9 mouse cellular contexts compared by ENCODE assay signal in genomic region chr17:26439001-26439400, GRCm38 (mm10). TPM values are rescaled to one million over a fixed set of nuclear protein-coding genes. Genes with fewer than 3 reads are reported as not detected.
DNase-seq lines count a peak whose midpoint lies in the region; ATAC-seq and TF ChIP-seq lines count a peak whose summit lies in the region.
"Had no signal": no experiment of that assay in that cellular context is flagged by ENCODE, and none has a peak within 500 bp of the region (broad histone marks: within the 10 kb centered on the region; RNA-seq: fewer than 3 reads in every experiment).

No protein-coding gene starts in this region.

- in situ Hi-C loops in ES-E14 (cut with MboI; ENCODE audit: low sequenced_read_pairs in 2 of 2, unreplicated experiment in 2 of 2), result no loop called here

- 12% methylated on average over 52 of the region's 52 CpGs for WGBS in heart, embryonic 10.5 days
- 4% methylated on average over 39 of the region's 52 CpGs for WGBS in hindbrain, embryonic 11.5 days
- WGBS in midbrain, embryonic 10.5 days, result 17% methylated on average over 52 of the region's 52 CpGs

- ATAC-seq in hindbrain, embryonic 11.5 days (ENCODE audit: low FRiP score), result no peak

- peaks cover 13% of the 10 kb centered on the region for H3K4me1 ChIP-seq in heart, embryonic 10.5 days
- H3K4me1 ChIP-seq in ES-E14 (ENCODE audit: control insufficient read depth in 2 of 2, insufficient read depth in 2 of 2, low read length in 2 of 2, poor library complexity in 1 of 2), result peaks cover 0 to 2% of the 10 kb centered on the region in 2 experiments; a peak in 1 of 4 replicates
- H3K4me1 ChIP-seq in hindbrain, embryonic 11.5 days (replicated peaks; ENCODE audit: control insufficient read depth, insufficient read depth, low read length), result peaks cover 5% of the 10 kb centered on the region
- H3K4me1 ChIP-seq in midbrain, embryonic 10.5 days, result peaks cover 8% of the 10 kb centered on the region

- peak overlapping the region; percentile 78 for H3K27ac ChIP-seq in heart, embryonic 10.5 days
- no peak overlapping the region for H3K27ac ChIP-seq in ES-E14 (ENCODE audit: insufficient read depth, low read depth, low read length, poor library complexity, severe bottlenecking)
- H3K27ac ChIP-seq in hindbrain, embryonic 11.5 days (ENCODE audit: low read depth, low read length), result no peak overlapping the region
- peak overlapping the region; percentile 46; the same call in 1 of the 2 replicates for H3K27ac ChIP-seq in midbrain, embryonic 10.5 days (replicated peaks)

- H3K27me3 ChIP-seq in heart, embryonic 10.5 days (ENCODE audit: insufficient read depth, poor library complexity, severe bottlenecking), result peaks cover 61% of the 10 kb centered on the region
- peaks cover 26% of the 10 kb centered on the region for H3K27me3 ChIP-seq in hindbrain, embryonic 11.5 days (ENCODE audit: control insufficient read depth, insufficient read depth, low read length)
- peaks cover 67% of the 10 kb centered on the region for H3K27me3 ChIP-seq in midbrain, embryonic 10.5 days (ENCODE audit: low read depth, poor library complexity, severe bottlenecking)

- H3K4me3 ChIP-seq in heart, embryonic 10.5 days, result peak overlapping the region; percentile 60
- peak overlapping the region; percentile 56 to 74; a peak in 3 of 4 replicates for H3K4me3 ChIP-seq in ES-E14 (ENCODE audit: insufficient read depth in 1 of 2, low read depth in 1 of 2, low read length in 2 of 2, poor library complexity in 1 of 2, severe bottlenecking in 1 of 2)
- H3K4me3 ChIP-seq in hindbrain, embryonic 11.5 days (ENCODE audit: low read depth, low read length), result peak overlapping the region; percentile 36
- peak overlapping the region; percentile 53 for H3K4me3 ChIP-seq in midbrain, embryonic 10.5 days
- H3K4me3 ChIP-seq: myocyte had no signal

- no peak for DNase-seq in heart, embryonic 10.5 days (ENCODE audit: low spot score)
- DNase-seq in heart, adult 9 months (ENCODE audit: low spot score in 2 of 2), result no peak
- no peak for DNase-seq in ES-E14 (ENCODE audit: low read depth, low spot score)
- DNase-seq in hindbrain, embryonic 11.5 days (ENCODE audit: low spot score), result peak; percentile 43
- peak; percentile 40 for DNase-seq in midbrain, embryonic 10.5 days (ENCODE audit: low spot score)
- no peak for DNase-seq in B cell, adult 2 months
- DNase-seq in thymus, postnatal 0 days (ENCODE audit: low spot score), result no peak
- DNase-seq in adrenal gland, postnatal 14 days, result no peak

- peaks cover 41% of the 10 kb centered on the region for H3K36me3 ChIP-seq in heart, embryonic 10.5 days
- no peaks in the 10 kb centered on the region for H3K36me3 ChIP-seq in ES-E14 (ENCODE audit: control insufficient read depth, insufficient read depth, low read length, poor library complexity, severe bottlenecking)
- no peaks in the 10 kb centered on the region for H3K36me3 ChIP-seq in hindbrain, embryonic 11.5 days (ENCODE audit: control insufficient read depth, insufficient read depth, low read length)
- no peaks in the 10 kb centered on the region for H3K36me3 ChIP-seq in midbrain, embryonic 10.5 days

- no peaks in the 10 kb centered on the region for H3K9me3 ChIP-seq in heart, embryonic 10.5 days
- no peaks in the 10 kb centered on the region for H3K9me3 ChIP-seq in ES-E14 (ENCODE audit: control insufficient read depth, insufficient read depth, low read depth, low read length)
- H3K9me3 ChIP-seq in hindbrain, embryonic 11.5 days (ENCODE audit: control insufficient read depth, low read length), result no peaks in the 10 kb centered on the region
- no peaks in the 10 kb centered on the region for H3K9me3 ChIP-seq in midbrain, embryonic 10.5 days (replicated peaks)

- H3K4me2 ChIP-seq in hindbrain, embryonic 11.5 days (replicated peaks; ENCODE audit: low read depth, low read length), result peak overlapping the region; percentile 67

- H3K9ac ChIP-seq in ES-E14 (ENCODE audit: insufficient read depth, low read depth, low read length, poor library complexity, severe bottlenecking), result peak overlapping the region; percentile 69
- peak overlapping the region; percentile 37; the same call in 1 of the 2 replicates for H3K9ac ChIP-seq in hindbrain, embryonic 11.5 days (ENCODE audit: low read depth, low read length)

TF ChIP-seq in ES-E14, 5 proteins besides CTCF, POLR2A, EP300 and RAD21:
- TF ChIP-seq ZC3H11A (IDR thresholded peaks at IDR 0.05; ENCODE audit: borderline replicate concordance, low read depth, low read length), result no peak
- no peak for TF ChIP-seq HCFC1 (IDR thresholded peaks at IDR 0.05; ENCODE audit: borderline replicate concordance, insufficient read depth, low read length)
- no peak for TF ChIP-seq MAFK (IDR thresholded peaks at IDR 0.05; ENCODE audit: insufficient read depth, low read depth, low read length)
- TF ChIP-seq CHD2 (IDR thresholded peaks at IDR 0.05; ENCODE audit: low read depth, low read length), result no peak
- TF ChIP-seq ZNF384 (IDR thresholded peaks at IDR 0.05; ENCODE audit: low read depth, low read length), result no peak

RNA-seq across cellular contexts. Expression of gene Neurl1b, which starts 24.4 kb away (rescaled TPM):
- polyA plus RNA-seq in heart, embryonic 10.5 days (2016; fragmentation: Nextera tagmentation; extraction: Ambion mirVana), result 1.3 and 1.8 TPM in 2 replicates
- total RNA-seq in ES-E14 (2012; rRNA removed), result 0.71 and 0.79 TPM in 2 replicates
- 0.25 and 0.79 TPM in 2 replicates for polyA plus RNA-seq in hindbrain, embryonic 11.5 days (2014; fragmentation: Nextera tagmentation; extraction: Ambion mirVana)
- polyA plus RNA-seq in midbrain, embryonic 10.5 days (2016; fragmentation: Nextera tagmentation; extraction: Ambion mirVana), result 0.16 and 0.19 TPM in 2 replicates
- polyA plus RNA-seq in thymus, postnatal 0 days (2015; fragmentation: Nextera tagmentation; extraction: Ambion mirVana), result 0.39 and 1.3 TPM in 2 replicates
- 50.0 and 51.1 TPM in 2 replicates for total RNA-seq in adrenal gland, postnatal 14 days (2021)

Comparison
In these comparisons a context has a peak if more than half of its experiments do, and no peak if none do; other contexts are left out.
1. DNase-seq: peak in hindbrain, embryonic 11.5 days (single experiment) and midbrain, embryonic 10.5 days (single experiment); none in heart, embryonic 10.5 days (single experiment), heart, adult 9 months (0 of 2), ES-E14 (single experiment), B cell, adult 2 months (0 of 2), thymus, postnatal 0 days (single experiment) and adrenal gland, postnatal 14 days (single experiment).
2. H3K27ac ChIP-seq: peak in heart, embryonic 10.5 days (single experiment) and midbrain, embryonic 10.5 days (single experiment); none in ES-E14 (single experiment) and hindbrain, embryonic 11.5 days (single experiment).
3. Peak in every context shown above with its lines, with median percentiles within 50 percentile points of each other: H3K4me3 ChIP-seq.